Mouse (Mus musculus) stomach, postnatal 0 days (tissue): ENCODE measurements around the gene Degs2. TPM values are rescaled to one million over a fixed set of nuclear protein-coding genes. Genes with fewer than 3 reads are reported as not detected.

Experiments
- ATAC-seq: fragments of 200-750 bp; cut with Nextera tagmentation; 2 replicates; pipeline ENCODE4 v1.8.0; 2017; ENCODE audit not compliant: low FRiP score, low TSS enrichment
- DNase-seq: peaks from one replicate; pipeline ENCODE4 v3.0.0-alpha.2; 2016; ENCODE audit warnings: low spot score
- H3K27ac ChIP-seq: fragments of 300-500 bp; sonication (generic); replicated peaks from 2 replicates; pipeline ENCODE4 v1.5.1; 2014; ENCODE audit warnings: mild to moderate bottlenecking, control low read depth
- H3K27me3 ChIP-seq: fragments of 300-500 bp; sonication (generic); 2 replicates; pipeline ENCODE4 v1.6.1; 2014; ENCODE audit warnings: low read length; ENCODE audit not compliant: control insufficient read depth, insufficient read depth
- H3K36me3 ChIP-seq: fragments of 300-500 bp; sonication (generic); 2 replicates; pipeline ENCODE4 v1.6.1; 2014; ENCODE audit warnings: low read length, mixed read lengths; ENCODE audit not compliant: control insufficient read depth, insufficient read depth
- H3K4me1 ChIP-seq: fragments of 300-500 bp; sonication (generic); replicated peaks from 2 replicates; pipeline ENCODE4 v1.6.1; 2014; ENCODE audit warnings: antibody characterized with exemption; ENCODE audit not compliant: control insufficient read depth, insufficient read depth
- H3K4me2 ChIP-seq: fragments of 300-500 bp; sonication (generic); replicated peaks from 2 replicates; pipeline ENCODE4 v1.6.1; 2014; ENCODE audit warnings: low read depth, mild to moderate bottlenecking, control low read depth, moderate library complexity
- H3K4me3 ChIP-seq: fragments of 300-500 bp; sonication (generic); 2 replicates; pipeline ENCODE4 v1.5.1; 2014; ENCODE audit warnings: low read depth, low read length, control low read depth
- H3K9ac ChIP-seq: fragments of 300-500 bp; sonication (generic); 2 replicates; pipeline ENCODE4 v1.6.1; 2014; ENCODE audit warnings: mild to moderate bottlenecking, low read length, control low read depth, mixed read lengths
- H3K9me3 ChIP-seq: fragments of 300-500 bp; sonication (generic); 2 replicates; pipeline ENCODE4 v1.6.1; 2016; ENCODE audit warnings: low read length; ENCODE audit not compliant: control insufficient read depth
- CTCF ChIP-seq: IDR thresholded peaks from 2 replicates; pipeline ENCODE4 v1.5.1; 2016; ENCODE audit warnings: antibody characterized with exemption, low read depth, mild to moderate bottlenecking, moderate library complexity
- EP300 ChIP-seq: optimal IDR thresholded peaks from 2 replicates; pipeline ENCODE3; 2016; ENCODE audit warnings: antibody characterized with exemption
- WGBS: fragments of 180-500 bp; shearing (Covaris S2); extraction: QIAGEN DNeasy Blood & Tissue Kit; methylation state at CpG from one replicate; pipeline ENCODE4 v1.1.7; 2014; 5-methylcytosine and 5-hydroxymethylcytosine counted together
- polyA plus RNA-seq: library from polyadenylated mRNA; unstranded; fragments of >200 nt; fragmentation: Nextera tagmentation; extraction: Ambion mirVana; gene quantifications from 2 replicates; pipeline ENCODE4 v1.2.1, GENCODE M21; 2015

Degs2 gene
- 172 and 174 TPM in 2 replicates for polyA plus RNA-seq

DNA sequence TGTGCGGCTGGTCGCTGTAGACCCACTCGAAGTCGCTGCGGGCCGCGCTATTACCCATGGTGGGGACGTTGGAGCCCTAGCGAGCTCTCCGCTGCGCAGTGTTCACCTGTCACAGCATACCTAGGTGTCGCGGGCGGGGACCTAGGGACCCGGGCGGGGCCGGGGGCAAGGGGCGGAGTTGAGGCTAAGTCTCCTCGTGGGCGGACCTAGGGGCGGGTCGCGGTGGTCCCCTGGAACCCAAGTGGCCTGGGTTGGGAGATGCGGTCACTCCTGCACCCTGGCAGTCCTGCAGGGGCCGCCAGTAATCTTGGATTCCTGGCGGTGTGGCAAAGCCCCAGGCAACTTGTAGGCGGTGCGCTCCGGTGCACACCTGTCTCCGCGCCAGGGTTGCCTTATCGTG, at the start of gene Degs2:
Gene Degs2 (minus strand): TSS at position 131 of the 400 bp plus-strand sequence.
- Histone ChIP-seq H3K27me3 (no peaks in the 10 kb centered on the region), H3K36me3 (no peaks in the 10 kb centered on the region), H3K9me3 (no peaks in the 10 kb centered on the region), H3K27ac (peak within 1 kb of the TSS; percentile 95), H3K4me3 (peak within 1 kb of the TSS; percentile 37), H3K4me2 (peak within 1 kb of the TSS; percentile 44), H3K4me1 (no peaks in the 10 kb centered on the region; the same call in 1 of the 2 replicates), H3K9ac (peak within 1 kb of the TSS; percentile 41; the same call in 1 of the 2 replicates)
- ATAC-seq (peak; percentile 83), DNase-seq (peak; percentile 90)
- 1% methylated on average over 32 of the region's 32 CpGs for WGBS
- TF ChIP-seq EP300 (no peak), CTCF (peak; percentile 51; the same call in 1 of the 2 replicates)

- peak; percentile 17; the same call in 1 of the 2 replicates for ATAC-seq
- H3K4me2 ChIP-seq = no peak overlapping the region
- DNase-seq = no peak
- WGBS = 55% methylated on average over 9 of the region's 9 CpGs
- TF ChIP-seq EP300 (no peak), CTCF (no peak)
- no peak overlapping the region for H3K27ac ChIP-seq
- no peaks in the 10 kb centered on the region for H3K36me3 ChIP-seq
- H3K9me3 ChIP-seq = no peaks in the 10 kb centered on the region
- H3K27me3 ChIP-seq = no peaks in the 10 kb centered on the region
- no peak overlapping the region for H3K4me3 ChIP-seq
- no peak overlapping the region for H3K9ac ChIP-seq
- H3K4me1 ChIP-seq = no peaks in the 10 kb centered on the region; the same call in 1 of the 2 replicates
These were observed 49.7 kb upstream of the Degs2 start for GRCm38 (mm10) chr12:108751790-108752189.

- Histone ChIP-seq H3K4me3 (no peak overlapping the region), H3K9ac (no peak overlapping the region), H3K4me1 (no peaks in the 10 kb centered on the region; the same call in 1 of the 2 replicates), H3K9me3 (no peaks in the 10 kb centered on the region), H3K4me2 (no peak overlapping the region), H3K27ac (peak overlapping the region; percentile 40; the same call in 1 of the 2 replicates), H3K27me3 (no peaks in the 10 kb centered on the region), H3K36me3 (no peaks in the 10 kb centered on the region)
- 59% methylated on average over 3 of the region's 3 CpGs for WGBS
- DNase-seq (no peak), ATAC-seq (peak; percentile 55)
- TF ChIP-seq CTCF = no peak
- peak; percentile 29 for TF ChIP-seq EP300
These were observed 48.1 kb upstream of the Degs2 start for GRCm38 (mm10) chr12:108750226-108750625.

DNA sequence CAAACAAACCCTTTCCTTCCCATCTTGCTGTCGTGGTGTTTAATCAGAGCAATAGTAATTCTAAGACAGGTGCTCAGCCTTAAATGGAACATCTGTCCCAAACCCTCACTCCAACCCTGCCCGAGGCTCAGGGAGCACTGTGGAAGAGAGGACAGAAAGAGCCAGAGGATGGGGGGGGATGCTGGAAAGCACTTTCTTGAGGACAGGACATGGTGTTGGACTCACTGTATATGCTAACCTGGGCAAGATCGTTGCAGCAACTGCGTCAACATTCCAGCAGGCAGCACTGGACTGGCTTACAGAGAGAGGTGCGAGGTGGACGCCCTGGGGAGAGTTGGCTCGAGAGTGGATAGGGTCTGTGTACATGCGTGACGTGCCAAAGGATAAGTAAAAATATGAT, 47.3 kb upstream of the Degs2 start:
- no peak overlapping the region for H3K4me2 ChIP-seq
- H3K9ac ChIP-seq = no peak overlapping the region
- no peaks in the 10 kb centered on the region for H3K27me3 ChIP-seq
- WGBS = 63% methylated on average over 9 of the region's 9 CpGs
- H3K9me3 ChIP-seq = no peaks in the 10 kb centered on the region
- no peak overlapping the region for H3K27ac ChIP-seq
- ATAC-seq (no peak), DNase-seq (no peak)
- TF ChIP-seq CTCF (no peak), EP300 (no peak)
- no peaks in the 10 kb centered on the region for H3K36me3 ChIP-seq
- H3K4me3 ChIP-seq = no peak overlapping the region
- no peaks in the 10 kb centered on the region; the same call in 1 of the 2 replicates for H3K4me1 ChIP-seq

DNA sequence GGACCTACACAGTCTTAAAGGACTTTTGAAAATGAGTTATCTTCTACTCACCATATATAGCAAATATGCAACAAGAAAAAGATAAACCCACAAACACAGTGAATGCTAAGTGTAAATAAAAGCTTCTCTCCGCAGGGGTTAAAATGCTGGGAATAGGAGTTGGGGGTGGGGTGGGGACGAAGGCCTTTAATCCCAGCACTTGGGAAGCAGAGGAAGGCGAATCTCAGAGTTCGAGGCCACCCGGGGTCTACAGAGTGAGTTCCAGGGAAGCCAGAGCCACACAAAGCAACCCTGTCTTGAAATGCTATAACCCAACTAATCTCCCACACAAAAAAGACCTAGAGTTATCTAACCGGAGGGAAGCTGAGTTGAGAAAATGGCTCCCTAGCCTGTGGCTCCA, 46.9 kb upstream of the Degs2 start:
- 68% methylated on average over 6 of the region's 6 CpGs for WGBS
- H3K4me1 ChIP-seq = no peaks in the 10 kb centered on the region; the same call in 1 of the 2 replicates
- DNase-seq (no peak), ATAC-seq (no peak)
- H3K4me2 ChIP-seq = no peak overlapping the region
- no peaks in the 10 kb centered on the region for H3K36me3 ChIP-seq
- no peak overlapping the region for H3K27ac ChIP-seq
- H3K4me3 ChIP-seq = no peak overlapping the region
- TF ChIP-seq EP300 = no peak
- no peak for TF ChIP-seq CTCF
- H3K9me3 ChIP-seq = no peaks in the 10 kb centered on the region
- no peak overlapping the region for H3K9ac ChIP-seq
- H3K27me3 ChIP-seq = no peaks in the 10 kb centered on the region

GRCm38 (mm10) chr12:108745990-108746389, 43.9 kb upstream of the Degs2 start:
- no peak for ATAC-seq
- H3K4me1 ChIP-seq = no peaks in the 10 kb centered on the region; the same call in 1 of the 2 replicates
- H3K27me3 ChIP-seq = no peaks in the 10 kb centered on the region
- DNase-seq = no peak
- H3K36me3 ChIP-seq = no peaks in the 10 kb centered on the region
- H3K27ac ChIP-seq = no peak overlapping the region
- no peak overlapping the region for H3K9ac ChIP-seq
- no peak for TF ChIP-seq EP300
- TF ChIP-seq CTCF = no peak
- H3K9me3 ChIP-seq = no peaks in the 10 kb centered on the region
- H3K4me3 ChIP-seq = no peak overlapping the region
- no peak overlapping the region for H3K4me2 ChIP-seq
